Mouse (Mus musculus): ENCODE measurements around the gene Rpp38. TPM values are rescaled to one million over a fixed set of nuclear protein-coding genes. Genes with fewer than 3 reads are reported as not detected.
A peak's percentile ranks its signal among the peaks of the same experiment; 100 is the strongest.

The Rpp38 gene
- polyA plus RNA-seq, 1 experiment, result 1.9 TPM

- Histone ChIP-seq H3K36me3 (ENCODE audit: control insufficient read depth, insufficient read depth, low read length) (no peaks in the 10 kb centered on the region), H3K27me3 (ENCODE audit: control insufficient read depth, insufficient read depth, low read length) (no peaks in the 10 kb centered on the region), H3K27ac (ENCODE audit: insufficient read depth, low read length) (no peak overlapping the region), H3K4me3 (ENCODE audit: extremely low read depth, insufficient read depth, insufficient read length) (no peak overlapping the region), H3K4me1 (ENCODE audit: control insufficient read depth, insufficient read depth, insufficient read length) (no peaks in the 10 kb centered on the region)
- WGBS, result 18% methylated on average over 3 of the region's 3 CpGs
- TF ChIP-seq POLR2A (IDR thresholded peaks at IDR 0.05; ENCODE audit: low read depth, low read length), result no peak
- 0 out of 2 replicates have a peak, but pooled peaks have one; percentile 19 for TF ChIP-seq CTCF (IDR thresholded peaks at IDR 0.05; ENCODE audit: extremely low read depth, insufficient read depth, insufficient read length, insufficient replicate concordance)
- peak in 1 of 2 experiments; percentile 7 for DNase-seq (ENCODE audit: low read depth in 1 of 2, low spot score in 2 of 2)
These were observed 16.5 kb upstream of the Rpp38 start for GRCm38 (mm10) chr2:3348919-3349318.

- WGBS, result 79% methylated on average over 4 of the region's 4 CpGs
- TF ChIP-seq POLR2A (IDR thresholded peaks at IDR 0.05; ENCODE audit: low read depth, low read length) (no peak), CTCF (IDR thresholded peaks at IDR 0.05; ENCODE audit: extremely low read depth, insufficient read depth, insufficient read length, insufficient replicate concordance) (no peak)
- DNase-seq (ENCODE audit: low read depth in 1 of 2, low spot score in 2 of 2), result no peak
- no peak overlapping the region for H3K4me3 ChIP-seq (ENCODE audit: extremely low read depth, insufficient read depth, insufficient read length)
- no peak overlapping the region for H3K27ac ChIP-seq (ENCODE audit: insufficient read depth, low read length)
- H3K27me3 ChIP-seq (ENCODE audit: control insufficient read depth, insufficient read depth, low read length), result no peaks in the 10 kb centered on the region
- H3K4me1 ChIP-seq (ENCODE audit: control insufficient read depth, insufficient read depth, insufficient read length), result no peaks in the 10 kb centered on the region
- H3K36me3 ChIP-seq (ENCODE audit: control insufficient read depth, insufficient read depth, low read length), result no peaks in the 10 kb centered on the region
These were observed 16.0 kb upstream of the Rpp38 start for GRCm38 (mm10) chr2:3348422-3348821.

GRCm38 (mm10) chr2:3335611-3336301, 3.3 kb upstream of the Rpp38 start, which contains the start of gene Acbd7:
Gene Acbd7 (plus strand): TSS chr2:3336168.
- no peaks in the 10 kb centered on the region for H3K27me3 ChIP-seq (ENCODE audit: control insufficient read depth, insufficient read depth, low read length)
- 3% methylated on average over 20 of the region's 20 CpGs for WGBS
- no peak within 1 kb of the TSS for H3K27ac ChIP-seq (ENCODE audit: insufficient read depth, low read length)
- H3K36me3 ChIP-seq (ENCODE audit: control insufficient read depth, insufficient read depth, low read length), result no peaks in the 10 kb centered on the region
- peak; percentile 8 to 29 for DNase-seq (ENCODE audit: low read depth in 1 of 2, low spot score in 2 of 2)
- peaks cover 5% of the 10 kb centered on the region; the same call in 1 of the 2 replicates for H3K4me1 ChIP-seq (ENCODE audit: control insufficient read depth, insufficient read depth, insufficient read length)
- TF ChIP-seq CTCF (IDR thresholded peaks at IDR 0.05; ENCODE audit: extremely low read depth, insufficient read depth, insufficient read length, insufficient replicate concordance) (no peak), POLR2A (IDR thresholded peaks at IDR 0.05; ENCODE audit: low read depth, low read length) (no peak)
- H3K4me3 ChIP-seq (ENCODE audit: extremely low read depth, insufficient read depth, insufficient read length), result peak within 1 kb of the TSS; percentile 36

GRCm38 (mm10) chr2:3333761-3334160, 1.3 kb upstream of the Rpp38 start:
- Histone ChIP-seq H3K36me3 (ENCODE audit: control insufficient read depth, insufficient read depth, low read length) (peaks cover 4% of the 10 kb centered on the region; the same call in 1 of the 2 replicates), H3K27me3 (ENCODE audit: control insufficient read depth, insufficient read depth, low read length) (no peaks in the 10 kb centered on the region), H3K4me1 (ENCODE audit: control insufficient read depth, insufficient read depth, insufficient read length) (peaks cover 5% of the 10 kb centered on the region; the same call in 1 of the 2 replicates), H3K4me3 (ENCODE audit: extremely low read depth, insufficient read depth, insufficient read length) (no peak overlapping the region), H3K27ac (ENCODE audit: insufficient read depth, low read length) (no peak overlapping the region)
- TF ChIP-seq POLR2A (IDR thresholded peaks at IDR 0.05; ENCODE audit: low read depth, low read length) (no peak), CTCF (IDR thresholded peaks at IDR 0.05; ENCODE audit: extremely low read depth, insufficient read depth, insufficient read length, insufficient replicate concordance) (no peak)
- WGBS, result 61% methylated on average over 12 of the region's 12 CpGs
- DNase-seq (ENCODE audit: low read depth in 1 of 2, low spot score in 2 of 2), result no peak

GRCm38 (mm10) chr2:3332056-3332455, 387 bp downstream of the Rpp38 start:
- no peak for DNase-seq (ENCODE audit: low read depth in 1 of 2, low spot score in 2 of 2)
- Histone ChIP-seq H3K4me3 (ENCODE audit: extremely low read depth, insufficient read depth, insufficient read length) (peak overlapping the region; percentile 80), H3K27me3 (ENCODE audit: control insufficient read depth, insufficient read depth, low read length) (no peaks in the 10 kb centered on the region), H3K4me1 (ENCODE audit: control insufficient read depth, insufficient read depth, insufficient read length) (peaks cover 5% of the 10 kb centered on the region; the same call in 1 of the 2 replicates), H3K36me3 (ENCODE audit: control insufficient read depth, insufficient read depth, low read length) (peaks cover 8% of the 10 kb centered on the region), H3K27ac (ENCODE audit: insufficient read depth, low read length) (peak overlapping the region; percentile 73)
- 1% methylated on average over 21 of the region's 21 CpGs for WGBS
- TF ChIP-seq POLR2A (IDR thresholded peaks at IDR 0.05; ENCODE audit: low read depth, low read length) (no peak), CTCF (IDR thresholded peaks at IDR 0.05; ENCODE audit: extremely low read depth, insufficient read depth, insufficient read length, insufficient replicate concordance) (no peak)

GRCm38 (mm10) chr2:3331071-3331703, 1.3 kb downstream of the Rpp38 start:
- TF ChIP-seq POLR2A (IDR thresholded peaks at IDR 0.05; ENCODE audit: low read depth, low read length), result no peak
- no peak for TF ChIP-seq CTCF (IDR thresholded peaks at IDR 0.05; ENCODE audit: extremely low read depth, insufficient read depth, insufficient read length, insufficient replicate concordance)
- Histone ChIP-seq H3K4me1 (ENCODE audit: control insufficient read depth, insufficient read depth, insufficient read length) (peaks cover 5% of the 10 kb centered on the region; the same call in 1 of the 2 replicates), H3K27ac (ENCODE audit: insufficient read depth, low read length) (no peak overlapping the region), H3K4me3 (ENCODE audit: extremely low read depth, insufficient read depth, insufficient read length) (no peak overlapping the region), H3K27me3 (ENCODE audit: control insufficient read depth, insufficient read depth, low read length) (no peaks in the 10 kb centered on the region), H3K36me3 (ENCODE audit: control insufficient read depth, insufficient read depth, low read length) (peaks cover 8% of the 10 kb centered on the region)
- DNase-seq (ENCODE audit: low read depth in 1 of 2, low spot score in 2 of 2), result no peak
- 71% methylated on average over 5 of the region's 5 CpGs for WGBS

Data from spleen, adult 2 months (tissue).